Mouse (Mus musculus) limb, embryonic 11.5 days (tissue): ENCODE measurements around the gene Nek6. TPM values are rescaled to one million over a fixed set of nuclear protein-coding genes. Genes with fewer than 3 reads are reported as not detected.

Source experiments
- ATAC-seq: fragments of 200-750 bp; cut with Nextera tagmentation; 2 replicates; pipeline ENCODE4 v1.8.0; 2017; ENCODE audit warnings: low read depth; ENCODE audit not compliant: insufficient number of reproducible peaks, low FRiP score, low TSS enrichment
- DNase-seq: peaks from one replicate; pipeline ENCODE4 v3.0.0-alpha.2; 2015; ENCODE audit warnings: low spot score
- H3K27ac ChIP-seq: fragments of 300-500 bp; sonication (generic); replicated peaks from 2 replicates; pipeline ENCODE4 v1.5.1; 2014; ENCODE audit warnings: low read depth, mild to moderate bottlenecking, low read length
- H3K27me3 ChIP-seq: fragments of 300-500 bp; sonication (generic); 2 replicates; pipeline ENCODE4 v1.6.1; 2014; ENCODE audit warnings: mild to moderate bottlenecking, low read length, mixed read lengths; ENCODE audit not compliant: control insufficient read depth, insufficient read depth
- H3K36me3 ChIP-seq: fragments of 300-500 bp; sonication (generic); 2 replicates; pipeline ENCODE4 v1.6.1; 2014; ENCODE audit warnings: mild to moderate bottlenecking, low read length, moderate library complexity, mixed read lengths; ENCODE audit not compliant: control insufficient read depth, insufficient read depth
- H3K4me1 ChIP-seq: fragments of 300-500 bp; sonication (generic); 2 replicates; pipeline ENCODE4 v1.6.1; 2014; ENCODE audit warnings: low read length, mixed read lengths; ENCODE audit not compliant: control insufficient read depth, insufficient read depth
- H3K4me2 ChIP-seq: fragments of 300-500 bp; sonication (generic); 2 replicates; pipeline ENCODE4 v1.6.1; 2014; ENCODE audit warnings: low read depth, mild to moderate bottlenecking, moderate library complexity; ENCODE audit not compliant: severe bottlenecking
- H3K4me3 ChIP-seq: fragments of 300-500 bp; sonication (generic); 2 replicates; pipeline ENCODE4 v1.5.1; 2014; ENCODE audit warnings: low read depth, low read length
- H3K9ac ChIP-seq: fragments of 300-500 bp; sonication (generic); 2 replicates; pipeline ENCODE4 v1.6.1; 2014; ENCODE audit warnings: mild to moderate bottlenecking, low read length
- H3K9me3 ChIP-seq: fragments of 300-500 bp; sonication (generic); 2 replicates; pipeline ENCODE4 v1.6.1; 2016; ENCODE audit warnings: low read length; ENCODE audit not compliant: control insufficient read depth
- WGBS: fragments of 180-500 bp; shearing (Covaris S2); extraction: QIAGEN DNeasy Blood & Tissue Kit; methylation state at CpG from one replicate; pipeline ENCODE4 v1.1.7; 2014; 5-methylcytosine and 5-hydroxymethylcytosine counted together
- polyA plus RNA-seq: library from polyadenylated mRNA; unstranded; fragments of >200 nt; fragmentation: Nextera tagmentation; extraction: Ambion mirVana; gene quantifications from 2 replicates; pipeline ENCODE4 v1.2.1, GENCODE M21; 2014

Gene Nek6
- polyA plus RNA-seq = 107 and 108 TPM in 2 replicates

GRCm38 (mm10) chr2:38511487-38512307 is at the start of gene Nek6:
Gene Nek6 (plus strand): TSS chr2:38511643.
- H3K27ac ChIP-seq = peak within 1 kb of the TSS; percentile 72; the same call in 1 of the 2 replicates
- peak within 1 kb of the TSS; percentile 91 for H3K9ac ChIP-seq
- peak within 1 kb of the TSS; percentile 80 for H3K4me3 ChIP-seq
- H3K4me2 ChIP-seq = peak within 1 kb of the TSS; percentile 67
- WGBS = under 1% methylated on average over 68 of the region's 90 CpGs
- ATAC-seq (peak; percentile 50; the same call in 1 of the 2 replicates), DNase-seq (peak; percentile 77)
- H3K36me3 ChIP-seq = no peaks in the 10 kb centered on the region
- H3K27me3 ChIP-seq = no peaks in the 10 kb centered on the region
- H3K4me1 ChIP-seq = peaks cover 27% of the 10 kb centered on the region
- H3K9me3 ChIP-seq = no peaks in the 10 kb centered on the region

- H3K9ac ChIP-seq = no peak overlapping the region
- 51% methylated on average over 3 of the region's 3 CpGs for WGBS
- ATAC-seq = no peak
Measured at GRCm38 (mm10) chr2:38462323-38462722, 49.1 kb upstream of the Nek6 start.

GRCm38 (mm10) chr2:38468845-38469244 is 42.6 kb upstream of the Nek6 start:
- ATAC-seq = no peak
- Histone ChIP-seq H3K9ac (no peak overlapping the region), H3K4me3 (no peak overlapping the region), H3K4me2 (no peak overlapping the region), H3K4me1 (no peaks in the 10 kb centered on the region), H3K9me3 (no peaks in the 10 kb centered on the region), H3K27me3 (no peaks in the 10 kb centered on the region), H3K36me3 (no peaks in the 10 kb centered on the region), H3K27ac (no peak overlapping the region)
- no peak for DNase-seq
- 85% methylated on average over 4 of the region's 4 CpGs for WGBS

More at GRCm38 (mm10) chr2:38462323-38462722, 49.1 kb upstream of the Nek6 start:
- H3K9me3 ChIP-seq = no peaks in the 10 kb centered on the region
- DNase-seq = no peak
- no peak overlapping the region for H3K4me2 ChIP-seq
- H3K4me1 ChIP-seq = no peaks in the 10 kb centered on the region
- H3K27ac ChIP-seq = no peak overlapping the region
- H3K27me3 ChIP-seq = no peaks in the 10 kb centered on the region
- H3K36me3 ChIP-seq = no peaks in the 10 kb centered on the region
- no peak overlapping the region for H3K4me3 ChIP-seq

GRCm38 (mm10) chr2:38471745-38472144 is 39.7 kb upstream of the Nek6 start:
- 85% methylated on average over 5 of the region's 5 CpGs for WGBS
- no peak overlapping the region for H3K4me3 ChIP-seq
- no peaks in the 10 kb centered on the region for H3K4me1 ChIP-seq
- DNase-seq (no peak), ATAC-seq (no peak)
- no peak overlapping the region for H3K4me2 ChIP-seq
- H3K27ac ChIP-seq = no peak overlapping the region
- no peak overlapping the region for H3K9ac ChIP-seq
- no peaks in the 10 kb centered on the region for H3K9me3 ChIP-seq
- no peaks in the 10 kb centered on the region for H3K27me3 ChIP-seq
- H3K36me3 ChIP-seq = no peaks in the 10 kb centered on the region

GRCm38 (mm10) chr2:38472829-38473228 is 38.6 kb upstream of the Nek6 start:
- Histone ChIP-seq H3K9ac (no peak overlapping the region), H3K27me3 (no peaks in the 10 kb centered on the region), H3K4me3 (no peak overlapping the region), H3K27ac (no peak overlapping the region), H3K36me3 (no peaks in the 10 kb centered on the region), H3K4me1 (no peaks in the 10 kb centered on the region), H3K4me2 (no peak overlapping the region), H3K9me3 (no peaks in the 10 kb centered on the region)
- DNase-seq (no peak), ATAC-seq (no peak)

GRCm38 (mm10) chr2:38476871-38477496 is 34.5 kb upstream of the Nek6 start:
- Histone ChIP-seq H3K36me3 (no peaks in the 10 kb centered on the region), H3K9me3 (no peaks in the 10 kb centered on the region), H3K27me3 (no peaks in the 10 kb centered on the region), H3K4me3 (no peak overlapping the region), H3K4me1 (no peaks in the 10 kb centered on the region), H3K27ac (no peak overlapping the region), H3K4me2 (no peak overlapping the region), H3K9ac (no peak overlapping the region)
- no peak for ATAC-seq
- DNase-seq = no peak
- WGBS = 86% methylated on average over 9 of the region's 9 CpGs

- 91% methylated on average over 9 of the region's 9 CpGs for WGBS
- no peaks in the 10 kb centered on the region for H3K4me1 ChIP-seq
- H3K27me3 ChIP-seq = no peaks in the 10 kb centered on the region
- no peak overlapping the region for H3K4me2 ChIP-seq
- no peak overlapping the region for H3K27ac ChIP-seq
- H3K9me3 ChIP-seq = no peaks in the 10 kb centered on the region
- H3K36me3 ChIP-seq = no peaks in the 10 kb centered on the region
- DNase-seq (no peak), ATAC-seq (no peak)
- H3K9ac ChIP-seq = no peak overlapping the region
- H3K4me3 ChIP-seq = no peak overlapping the region
Measured at GRCm38 (mm10) chr2:38477497-38477873, 34.0 kb upstream of the Nek6 start.

- ATAC-seq = no peak
- 91% methylated on average over 4 of the region's 4 CpGs for WGBS
- no peaks in the 10 kb centered on the region for H3K27me3 ChIP-seq
Measured at GRCm38 (mm10) chr2:38478683-38479082, 32.8 kb upstream of the Nek6 start.

More at GRCm38 (mm10) chr2:38478683-38479082, 32.8 kb upstream of the Nek6 start:
- Histone ChIP-seq H3K4me1 (no peaks in the 10 kb centered on the region), H3K4me2 (no peak overlapping the region), H3K4me3 (no peak overlapping the region), H3K27ac (no peak overlapping the region), H3K36me3 (no peaks in the 10 kb centered on the region), H3K9ac (no peak overlapping the region), H3K9me3 (no peaks in the 10 kb centered on the region)
- DNase-seq = no peak
